8 mouse cellular contexts compared by ENCODE assay signal in the genomic region with DNA sequence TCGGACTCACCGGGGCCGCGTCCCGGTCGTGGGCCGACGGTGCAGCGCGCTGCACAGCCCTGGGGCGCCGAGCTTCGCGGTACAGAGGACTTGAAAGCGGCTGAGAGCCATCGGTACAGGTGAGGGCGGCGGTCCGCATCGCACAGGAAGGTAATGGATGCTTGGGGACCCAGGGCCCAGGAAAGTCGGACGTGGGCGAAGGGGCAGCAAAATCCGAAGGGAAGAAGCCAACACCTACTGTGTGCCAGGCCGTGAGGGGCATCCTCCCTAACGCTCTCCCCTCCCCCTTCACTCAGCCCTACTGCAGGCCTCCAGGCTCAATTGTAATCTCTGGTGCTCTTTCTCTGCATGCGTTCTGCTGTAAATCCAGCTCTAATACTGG. TPM values are rescaled to one million over a fixed set of nuclear protein-coding genes. Genes with fewer than 3 reads are reported as not detected.
A peak's percentile ranks its signal among the peaks of the same experiment; 100 is the strongest.
DNase-seq lines count a peak whose midpoint lies in the region; ATAC-seq and TF ChIP-seq lines count a peak whose summit lies in the region.

No protein-coding gene starts in this region.

- peak overlapping the region; percentile 67 for H3K4me2 ChIP-seq in kidney, postnatal 0 days (ENCODE audit: low read length)
- peak overlapping the region; percentile 61 for H3K4me2 ChIP-seq in forebrain, embryonic 11.5 days (ENCODE audit: low read depth, low read length, severe bottlenecking)
- H3K4me2 ChIP-seq in liver, embryonic 14.5 days (ENCODE audit: low read depth): peak overlapping the region; percentile 85

- no peak for TF ChIP-seq EP300 in liver, embryonic 14.5 days (IDR thresholded peaks at IDR 0.05; ENCODE audit: low read depth)

- POLR2A ChIA-PET in Patski (lab: Charles Lee): no interaction called here

- no peaks in the 10 kb centered on the region for H3K27me3 ChIP-seq in kidney, postnatal 0 days (ENCODE audit: insufficient read depth, low read length)
- H3K27me3 ChIP-seq in Patski: no peaks in the 10 kb centered on the region
- H3K27me3 ChIP-seq in forebrain, embryonic 11.5 days (ENCODE audit: control insufficient read depth, insufficient read depth, low read length): no peaks in the 10 kb centered on the region
- no peaks in the 10 kb centered on the region for H3K27me3 ChIP-seq in liver, embryonic 14.5 days (ENCODE audit: control insufficient read depth, insufficient read depth, low read length)

- peak; percentile 49; the same call in 1 of the 2 replicates for ATAC-seq in kidney, postnatal 0 days (replicated peaks; ENCODE audit: low FRiP score, low read depth)
- ATAC-seq in Patski: peak; percentile 37
- peak; percentile 61 for ATAC-seq in forebrain, embryonic 11.5 days (replicated peaks; ENCODE audit: low FRiP score)
- peak; percentile 52 for ATAC-seq in liver, embryonic 14.5 days (ENCODE audit: insufficient read depth)

- in situ Hi-C loops in Patski (cut with MboI; ENCODE audit: low pct_unique_long_range_greater_than_20kb): no loop called here

- CTCF ChIA-PET in Patski (lab: Charles Lee): no interaction called here

- peak; percentile 48 for DNase-seq in kidney, postnatal 0 days (ENCODE audit: low spot score)
- no peak for DNase-seq in kidney, adult 9 months
- DNase-seq in Patski (ENCODE audit: low read depth, low spot score): no peak
- DNase-seq in forebrain, embryonic 11.5 days (ENCODE audit: low spot score): no peak
- no peak for DNase-seq in liver, embryonic 14.5 days (ENCODE audit: low read depth in 3 of 3, low spot score in 3 of 3)
- no peak for DNase-seq in spleen, adult 18-20 months
- no peak for DNase-seq in right cerebral cortex, postnatal 4 days
- DNase-seq in yolk sac, embryonic 10.5 days (ENCODE audit: low spot score): no peak

- peaks cover 35% of the 10 kb centered on the region for H3K36me3 ChIP-seq in kidney, postnatal 0 days (ENCODE audit: insufficient read depth, low read length)
- peaks cover 34% of the 10 kb centered on the region for H3K36me3 ChIP-seq in forebrain, embryonic 11.5 days (ENCODE audit: control insufficient read depth, insufficient read depth, low read length)
- H3K36me3 ChIP-seq in liver, embryonic 14.5 days (replicated peaks; ENCODE audit: control insufficient read depth, insufficient read depth, low read depth): peaks cover 17% of the 10 kb centered on the region

- peak overlapping the region; percentile 90 for H3K4me3 ChIP-seq in kidney, postnatal 0 days (replicated peaks; ENCODE audit: low read depth, low read length)
- peak overlapping the region; percentile 94 for H3K4me3 ChIP-seq in forebrain, embryonic 11.5 days (ENCODE audit: low read depth, low read length)
- H3K4me3 ChIP-seq in liver, embryonic 14.5 days (ENCODE audit: insufficient read depth in 1 of 2, low read depth in 2 of 2, low read length in 2 of 2): peak overlapping the region; percentile 91 to 92

- H3K27ac ChIP-seq in kidney, postnatal 0 days: peak overlapping the region; percentile 97
- H3K27ac ChIP-seq in forebrain, embryonic 11.5 days (ENCODE audit: low read depth, low read length): peak overlapping the region; percentile 99
- peak overlapping the region; percentile 85 for H3K27ac ChIP-seq in liver, embryonic 14.5 days

- peak overlapping the region; percentile 87 for H3K9ac ChIP-seq in kidney, postnatal 0 days (ENCODE audit: low read depth, low read length)
- H3K9ac ChIP-seq in forebrain, embryonic 11.5 days (ENCODE audit: low read length): peak overlapping the region; percentile 99
- peak overlapping the region; percentile 92 for H3K9ac ChIP-seq in liver, embryonic 14.5 days (replicated peaks)

- TF ChIP-seq CTCF in kidney, postnatal 0 days (IDR thresholded peaks at IDR 0.05; ENCODE audit: low read depth): no peak
- no peak for TF ChIP-seq CTCF in Patski (IDR thresholded peaks at IDR 0.05)
- TF ChIP-seq CTCF in liver, embryonic 14.5 days (IDR thresholded peaks at IDR 0.05; ENCODE audit: low read depth): no peak

- WGBS in kidney, postnatal 0 days: 0% methylated on average over 27 of the region's 27 CpGs
- 1% methylated on average over 24 of the region's 27 CpGs for WGBS in forebrain, embryonic 11.5 days
- under 1% methylated on average over 27 of the region's 27 CpGs for WGBS in liver, embryonic 14.5 days (ENCODE audit: insufficient replicate concordance)

- peaks cover 13% of the 10 kb centered on the region for H3K4me1 ChIP-seq in kidney, postnatal 0 days (replicated peaks; ENCODE audit: insufficient read depth, low read length)
- peaks cover 10% of the 10 kb centered on the region; the same call in 1 of the 2 replicates for H3K4me1 ChIP-seq in forebrain, embryonic 11.5 days (replicated peaks; ENCODE audit: control insufficient read depth, insufficient read depth, low read length)
- H3K4me1 ChIP-seq in liver, embryonic 14.5 days (replicated peaks; ENCODE audit: control insufficient read depth in 2 of 2, insufficient read depth in 2 of 2, low read length in 1 of 2): peaks cover 10 to 13% of the 10 kb centered on the region in 2 experiments

- H3K9me3 ChIP-seq in kidney, postnatal 0 days (replicated peaks; ENCODE audit: low read length): no peaks in the 10 kb centered on the region
- H3K9me3 ChIP-seq in forebrain, embryonic 11.5 days (ENCODE audit: control insufficient read depth, low read length): no peaks in the 10 kb centered on the region; the same call in 1 of the 2 replicates
- no peaks in the 10 kb centered on the region for H3K9me3 ChIP-seq in liver, embryonic 14.5 days (ENCODE audit: control insufficient read depth, low read length)

RNA-seq across cellular contexts. Expression of gene Sept1, which starts 0.4 kb away (rescaled TPM):
- 16.7 and 20.5 TPM in 2 replicates for polyA plus RNA-seq in kidney, postnatal 0 days (2015; fragmentation: Nextera tagmentation; extraction: Ambion mirVana)
- polyA plus RNA-seq in Patski (2021): 2.1 TPM
- 32.8 and 36.6 TPM in 2 replicates for polyA plus RNA-seq in forebrain, embryonic 11.5 days (2014; fragmentation: Nextera tagmentation; extraction: Ambion mirVana)
- 10.3 and 16.1 TPM in 2 replicates for polyA plus RNA-seq in liver, embryonic 14.5 days (2012; rRNA removed)
- polyA plus RNA-seq in liver, embryonic 14.5 days (2014; fragmentation: Nextera tagmentation; extraction: Ambion mirVana): 7.0 TPM in 2 replicates

RNA-seq across cellular contexts. Expression of gene Zfp553, which starts 0.5 kb away (rescaled TPM):
- 22.3 and 25.1 TPM in 2 replicates for polyA plus RNA-seq in kidney, postnatal 0 days (2015; fragmentation: Nextera tagmentation; extraction: Ambion mirVana)
- polyA plus RNA-seq in Patski (2021): 17.7 TPM
- 41.8 and 43.3 TPM in 2 replicates for polyA plus RNA-seq in forebrain, embryonic 11.5 days (2014; fragmentation: Nextera tagmentation; extraction: Ambion mirVana)
- 3.3 and 3.4 TPM in 2 replicates for polyA plus RNA-seq in liver, embryonic 14.5 days (2012; rRNA removed)
- polyA plus RNA-seq in liver, embryonic 14.5 days (2014; fragmentation: Nextera tagmentation; extraction: Ambion mirVana): 2.4 and 2.8 TPM in 2 replicates

RNA-seq across cellular contexts. Expression of gene Zfp771, which starts 10.7 kb away (rescaled TPM):
- polyA plus RNA-seq in kidney, postnatal 0 days (2015; fragmentation: Nextera tagmentation; extraction: Ambion mirVana): 46.2 and 49.3 TPM in 2 replicates
- 45.1 TPM for polyA plus RNA-seq in Patski (2021)
- 53.8 and 62.5 TPM in 2 replicates for polyA plus RNA-seq in forebrain, embryonic 11.5 days (2014; fragmentation: Nextera tagmentation; extraction: Ambion mirVana)
- polyA plus RNA-seq in liver, embryonic 14.5 days (2012; rRNA removed): 19.6 and 21.6 TPM in 2 replicates
- 11.0 TPM in 2 replicates for polyA plus RNA-seq in liver, embryonic 14.5 days (2014; fragmentation: Nextera tagmentation; extraction: Ambion mirVana)

RNA-seq across cellular contexts. Expression of gene Mylpf, which starts 24.7 kb away (rescaled TPM):
- 2.9 and 4.7 TPM in 2 replicates for polyA plus RNA-seq in kidney, postnatal 0 days (2015; fragmentation: Nextera tagmentation; extraction: Ambion mirVana)
- polyA plus RNA-seq in Patski (2021): 6.9 TPM
- 11.2 and 11.3 TPM in 2 replicates for polyA plus RNA-seq in forebrain, embryonic 11.5 days (2014; fragmentation: Nextera tagmentation; extraction: Ambion mirVana)
- polyA plus RNA-seq in liver, embryonic 14.5 days (2012; rRNA removed): 10.6 and 15.6 TPM in 2 replicates
- 31.0 and 31.1 TPM in 2 replicates for polyA plus RNA-seq in liver, embryonic 14.5 days (2014; fragmentation: Nextera tagmentation; extraction: Ambion mirVana)

RNA-seq across cellular contexts. Expression of gene Tbc1d10b, which starts 25.1 kb away (rescaled TPM):
- polyA plus RNA-seq in kidney, postnatal 0 days (2015; fragmentation: Nextera tagmentation; extraction: Ambion mirVana): 14.9 and 16.9 TPM in 2 replicates
- polyA plus RNA-seq in Patski (2021): 51.7 TPM
- 31.7 and 36.5 TPM in 2 replicates for polyA plus RNA-seq in forebrain, embryonic 11.5 days (2014; fragmentation: Nextera tagmentation; extraction: Ambion mirVana)
- polyA plus RNA-seq in liver, embryonic 14.5 days (2012; rRNA removed): 12.8 and 15.5 TPM in 2 replicates
- 10.9 and 13.2 TPM in 2 replicates for polyA plus RNA-seq in liver, embryonic 14.5 days (2014; fragmentation: Nextera tagmentation; extraction: Ambion mirVana)
